Mouse (Mus musculus) cerebellum, postnatal 4 days (tissue): ENCODE measurements at regions not wholly inside any gene's neighbourhood (a gene's known extent, or its start where the extent isn't known, plus 50 kb on each side); places are given as distances from the start of the nearest gene placed in this dataset.

Experiments used
- DNase-seq, 2 experiments: peaks; one replicate each; pipeline ENCODE4 v3.0.0; 2022; ENCODE audit warnings: low spot score in 2 of 2, mixed read lengths in 1 of 2

DNA sequence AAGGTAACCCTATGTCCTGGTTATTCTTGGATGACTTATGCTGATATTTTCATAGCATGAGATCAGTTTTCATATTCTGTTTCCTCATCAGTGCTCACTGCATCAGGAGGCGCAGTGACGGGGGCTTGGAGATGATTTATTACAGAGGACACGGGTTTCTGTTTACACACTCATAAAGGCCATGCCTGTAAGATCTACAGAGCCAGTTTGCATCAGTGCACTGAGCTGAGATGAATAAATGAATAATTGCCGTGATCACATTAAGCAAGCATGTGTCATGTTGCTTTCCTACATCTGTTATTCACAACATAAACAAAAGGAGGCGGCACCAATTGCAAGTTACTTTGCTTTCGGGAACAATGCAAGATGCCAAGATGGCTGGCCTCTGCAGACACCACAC is 271.6 kb downstream of the Rnf144a start:
- no peak for DNase-seq

DNA sequence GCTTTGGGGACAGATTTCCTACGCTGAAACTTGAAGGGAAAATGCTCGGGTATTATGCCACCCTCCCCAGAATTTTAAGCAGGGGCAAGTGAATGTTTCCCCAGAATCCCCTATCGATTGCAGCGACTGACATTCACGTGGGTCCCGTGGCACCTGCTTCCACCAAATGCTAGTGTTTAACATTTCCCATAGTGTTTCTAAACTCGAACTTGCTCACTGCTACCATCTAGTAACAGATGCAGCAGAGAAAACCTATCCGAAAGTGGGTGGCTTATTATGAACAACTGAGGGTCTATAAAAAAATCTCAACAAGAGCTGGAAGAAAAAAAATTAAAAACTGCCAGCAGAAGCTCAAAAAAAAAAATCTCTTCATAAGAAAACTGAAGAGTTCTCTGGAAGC is 284.2 kb downstream of the Rnf144a start:
- no peak for DNase-seq

DNA sequence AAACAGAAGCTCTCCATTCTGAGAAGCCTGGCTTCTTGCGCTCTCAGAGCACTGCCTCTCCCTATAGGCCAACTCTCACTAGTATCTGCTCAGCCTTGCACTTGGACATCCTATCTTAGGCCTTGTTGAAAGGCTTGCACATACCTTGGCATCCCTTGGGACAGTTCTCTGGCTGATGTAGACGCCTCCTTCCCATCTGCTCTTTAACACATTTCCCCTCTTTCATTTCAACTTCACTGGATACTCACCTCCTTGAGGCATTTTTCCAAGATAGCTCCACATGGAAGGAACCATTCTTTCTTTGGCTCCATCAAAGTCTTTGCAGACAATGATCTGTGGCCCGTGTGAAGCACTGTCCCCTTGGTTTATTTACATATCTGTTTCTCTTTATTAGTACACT is 285.0 kb downstream of the Rnf144a start:
- DNase-seq, result no peak

DNA sequence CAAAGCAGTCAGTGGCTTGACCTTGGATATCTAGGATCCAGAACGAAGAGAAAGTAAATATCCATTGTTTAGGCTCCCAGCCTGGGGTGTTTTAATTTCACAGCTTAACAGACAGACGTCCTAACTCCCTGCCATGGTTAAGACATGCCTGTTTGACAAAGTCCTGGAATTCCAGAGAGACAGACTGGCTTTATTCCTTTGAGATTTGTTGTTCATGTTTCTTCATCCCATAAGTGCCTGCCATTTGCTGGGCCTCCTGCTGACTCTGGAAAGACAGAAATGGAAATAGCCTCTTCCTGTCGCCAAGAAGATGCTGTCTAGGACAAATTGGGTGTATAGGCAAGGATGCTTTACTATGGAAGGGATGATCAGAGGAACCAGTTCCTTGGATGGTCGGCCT is 285.5 kb downstream of the Rnf144a start:
- no peak for DNase-seq

DNA sequence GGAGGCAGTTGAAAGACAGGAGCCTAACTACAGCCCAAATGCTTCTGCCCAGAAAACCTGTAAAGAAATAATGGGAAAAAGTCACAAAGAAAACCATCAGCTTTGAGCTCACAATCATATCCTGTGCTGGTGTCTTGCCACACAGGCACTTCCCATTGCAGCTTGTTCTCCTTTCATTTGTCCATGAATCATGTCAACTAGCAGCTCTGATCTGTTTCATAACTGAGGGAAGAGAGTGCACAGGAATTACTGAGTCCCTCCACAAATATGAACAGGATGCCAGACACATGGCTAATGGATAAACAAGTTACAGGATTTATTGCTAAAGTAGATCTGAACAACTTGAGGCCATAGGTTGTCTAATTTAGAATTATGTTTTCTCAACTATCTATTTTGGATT is 286.2 kb downstream of the Rnf144a start:
- DNase-seq, result no peak

DNA sequence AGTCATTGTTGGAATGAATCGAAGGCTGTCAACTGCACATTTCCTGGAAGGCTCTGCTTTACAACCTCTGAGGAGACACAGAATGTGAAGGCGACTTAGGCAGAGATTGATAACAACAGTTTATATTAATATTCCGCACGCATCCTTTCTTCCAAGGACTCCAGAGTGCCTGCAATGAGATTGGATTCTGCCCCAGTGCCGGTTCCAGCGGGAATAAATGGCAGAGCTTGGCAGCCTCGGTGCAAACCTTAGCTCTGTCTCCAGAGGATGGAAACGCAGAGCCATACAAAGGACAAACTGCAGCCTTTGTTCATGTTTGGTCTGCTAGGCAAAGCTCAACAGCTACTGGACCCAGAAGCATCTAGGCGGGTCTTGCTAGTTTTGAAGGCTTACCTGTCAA is 288.8 kb downstream of the Rnf144a start:
- no peak for DNase-seq

DNA sequence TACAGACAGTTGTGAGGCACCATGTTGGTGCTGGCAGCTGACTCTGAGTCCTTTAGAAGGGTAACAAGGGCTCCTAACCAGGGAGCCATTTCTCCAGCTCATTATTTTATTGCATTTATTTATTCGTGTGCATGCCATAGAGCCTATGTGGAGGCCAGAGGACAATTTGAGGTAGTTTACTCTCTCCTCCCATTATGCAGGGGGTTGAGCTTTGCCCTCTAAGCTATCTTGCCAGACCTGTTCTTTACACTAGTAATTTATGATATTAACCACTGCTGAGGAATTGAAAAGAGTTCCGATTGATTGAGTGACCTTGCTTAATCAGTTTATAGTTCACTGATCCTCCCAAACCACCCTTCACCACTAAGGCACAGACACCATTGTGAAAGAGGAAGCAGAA is 290.8 kb downstream of the Rnf144a start:
- no peak for DNase-seq

DNA sequence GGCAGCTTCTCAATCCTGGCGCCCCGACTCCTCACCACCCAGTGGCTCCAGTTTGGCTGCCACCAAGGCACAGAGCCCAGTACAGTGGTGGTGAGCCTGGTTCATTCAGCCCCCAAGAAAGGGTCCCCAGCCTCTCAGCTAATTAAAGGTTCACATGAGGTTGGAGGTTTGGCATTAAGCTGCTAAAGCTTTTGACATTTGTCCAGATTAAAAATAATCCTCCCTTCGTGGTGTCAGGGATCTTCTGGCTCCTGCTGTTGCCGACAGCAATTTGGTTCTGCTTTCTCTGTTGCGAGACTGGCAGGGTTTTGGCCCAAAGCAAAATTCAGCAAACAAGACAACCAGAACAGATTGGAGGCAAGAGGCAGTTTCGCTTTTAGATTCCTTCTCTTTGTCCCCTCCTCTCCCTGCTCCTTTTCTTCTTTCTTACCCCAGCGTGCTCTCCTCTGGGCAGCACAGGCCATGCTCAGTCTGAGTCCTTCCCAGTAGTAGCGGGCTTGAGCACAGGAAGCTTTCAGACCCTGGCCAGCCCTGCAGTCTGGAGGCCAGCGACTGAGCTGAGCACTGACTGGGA is 299.6 kb downstream of the Rnf144a start:
- DNase-seq, result peak in 1 of 2 experiments; percentile 38

DNA sequence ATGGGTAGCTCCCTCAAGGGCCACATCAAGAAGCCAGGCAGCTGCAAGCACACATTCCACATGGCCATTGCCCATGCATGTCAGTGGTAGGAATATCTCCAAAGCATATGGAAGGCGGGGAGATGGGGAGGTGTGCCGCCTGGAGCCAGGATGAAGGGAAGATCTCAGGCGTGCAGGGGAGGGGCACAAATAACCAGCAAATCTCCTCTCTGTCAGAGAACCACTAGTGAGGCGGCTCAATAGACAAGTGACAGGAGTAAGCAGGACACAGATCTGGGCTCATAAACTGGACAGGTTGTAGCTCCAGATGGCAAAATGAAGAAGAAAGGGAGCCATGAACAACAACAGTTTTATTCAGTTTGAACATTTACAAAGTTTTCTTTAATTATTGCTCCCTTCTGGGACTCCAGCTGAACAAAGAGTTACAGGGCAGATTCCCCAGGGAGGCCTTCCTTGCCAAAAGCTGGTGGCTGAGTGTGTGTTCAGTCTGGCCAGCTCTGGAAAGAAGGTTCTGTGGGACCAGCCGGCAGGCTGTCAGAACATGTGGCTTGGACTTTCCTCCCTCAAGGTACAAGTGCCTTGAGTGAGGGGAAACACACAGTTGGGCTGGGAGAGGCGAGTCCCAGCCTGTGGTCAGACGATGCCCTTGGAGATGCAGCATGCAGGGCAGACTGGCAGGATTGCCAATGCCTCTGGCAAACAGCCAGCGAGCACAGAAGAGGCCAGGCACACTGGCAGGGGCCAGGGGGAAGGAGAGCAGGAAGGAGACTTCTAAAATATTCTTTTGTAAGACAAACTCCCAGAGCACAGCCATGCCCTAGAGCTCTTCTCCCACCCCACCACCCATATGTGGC is 302.7 kb downstream of the Rnf144a start:
- DNase-seq, result peak; percentile 58 to 87

DNA sequence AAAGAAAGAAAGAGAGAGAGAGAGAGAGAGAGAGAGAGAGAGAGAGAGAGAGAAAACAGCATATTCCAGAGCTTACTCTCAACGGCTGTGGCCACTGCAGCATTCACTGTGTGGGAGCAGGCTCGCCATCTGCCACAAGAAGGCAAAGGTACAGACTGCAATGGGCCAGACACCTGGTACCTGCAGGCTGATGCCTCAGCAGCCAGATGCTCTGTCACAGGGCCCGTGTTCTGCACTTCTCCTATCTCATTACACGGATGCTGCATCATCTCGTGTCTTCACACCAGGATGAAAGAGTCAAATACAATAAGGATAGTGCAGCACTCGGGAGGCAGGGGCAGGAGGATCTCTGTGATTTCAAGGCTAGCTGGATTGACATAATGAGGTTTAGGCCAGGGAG is 305.2 kb downstream of the Rnf144a start:
- no peak for DNase-seq

DNA sequence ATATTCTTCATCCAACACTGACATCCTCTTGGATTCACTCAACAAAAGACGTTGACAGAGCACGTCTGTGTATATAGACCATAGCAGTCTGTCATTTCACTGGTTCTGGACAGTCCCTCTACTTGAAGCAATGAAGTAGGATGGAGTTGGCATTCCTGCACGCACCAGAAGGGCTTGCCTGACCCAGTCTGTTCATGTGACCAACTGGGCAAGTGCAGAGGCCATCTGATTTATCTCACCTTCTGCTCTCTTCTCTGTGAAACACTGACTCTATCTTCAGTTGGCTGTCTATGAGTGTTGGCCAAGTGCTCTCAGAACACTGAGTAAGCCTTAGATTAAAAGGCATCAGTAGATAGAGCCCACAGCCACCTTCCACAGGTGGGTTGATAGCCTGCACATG is 310.7 kb downstream of the Rnf144a start:
- no peak for DNase-seq

DNA sequence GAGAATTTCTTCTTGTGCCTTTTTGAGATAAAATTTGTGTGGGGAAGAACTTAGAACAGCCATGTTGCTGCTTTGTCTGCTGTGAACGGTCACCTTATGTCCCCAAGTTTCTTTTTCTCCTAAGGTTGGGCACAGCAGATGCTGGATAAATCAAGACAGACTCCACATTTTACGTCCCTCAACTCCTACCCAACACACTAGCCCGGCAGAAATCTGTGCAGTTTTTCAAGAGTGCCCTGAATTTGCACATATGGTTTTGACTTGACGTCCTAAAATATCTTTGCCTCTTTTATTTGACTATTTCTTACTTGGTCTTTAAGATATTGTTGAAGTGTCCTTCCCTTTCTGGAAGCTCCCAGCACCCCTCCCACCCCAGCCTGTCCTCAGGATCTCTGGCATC is 312.7 kb downstream of the Rnf144a start:
- no peak for DNase-seq

DNA sequence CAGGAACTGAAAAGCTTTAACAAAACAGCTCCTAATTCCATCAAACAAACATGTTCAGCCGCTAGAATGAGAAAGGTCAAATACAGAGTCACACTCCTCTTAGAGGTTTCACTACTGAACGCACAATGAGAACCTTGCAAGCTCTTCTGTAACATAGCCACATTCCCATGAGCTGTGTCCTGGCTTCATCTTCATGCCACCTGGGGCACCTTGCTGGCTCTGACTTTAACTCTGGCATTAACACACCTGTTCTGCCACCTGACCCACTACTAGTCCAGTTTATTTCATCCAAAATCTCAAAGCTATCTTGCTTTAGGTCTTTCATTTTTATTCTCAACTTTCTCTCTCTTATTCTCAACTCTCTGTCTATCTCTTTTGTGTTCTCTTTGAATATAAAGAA is 314.9 kb downstream of the Rnf144a start:
- no peak for DNase-seq

DNA sequence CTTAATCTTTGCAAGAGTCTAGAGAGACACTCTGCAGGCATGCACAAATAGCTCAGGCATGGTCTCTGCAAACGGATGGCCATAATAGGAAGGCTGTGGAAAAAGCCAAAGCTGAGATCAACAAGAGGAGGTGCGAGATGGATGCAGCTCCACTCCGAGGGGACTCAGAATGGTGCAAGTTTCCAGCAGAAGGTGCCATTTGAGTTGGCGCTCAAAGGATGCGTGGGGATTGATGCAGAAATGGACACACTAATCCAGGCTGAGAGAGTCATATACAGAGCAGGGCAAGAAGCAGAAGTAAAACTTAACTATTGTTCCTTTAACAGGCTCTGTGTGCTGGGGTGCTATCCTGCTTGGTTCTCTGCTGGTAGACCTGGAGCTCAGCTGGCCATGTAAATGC is 315.9 kb downstream of the Rnf144a start:
- no peak for DNase-seq

DNA sequence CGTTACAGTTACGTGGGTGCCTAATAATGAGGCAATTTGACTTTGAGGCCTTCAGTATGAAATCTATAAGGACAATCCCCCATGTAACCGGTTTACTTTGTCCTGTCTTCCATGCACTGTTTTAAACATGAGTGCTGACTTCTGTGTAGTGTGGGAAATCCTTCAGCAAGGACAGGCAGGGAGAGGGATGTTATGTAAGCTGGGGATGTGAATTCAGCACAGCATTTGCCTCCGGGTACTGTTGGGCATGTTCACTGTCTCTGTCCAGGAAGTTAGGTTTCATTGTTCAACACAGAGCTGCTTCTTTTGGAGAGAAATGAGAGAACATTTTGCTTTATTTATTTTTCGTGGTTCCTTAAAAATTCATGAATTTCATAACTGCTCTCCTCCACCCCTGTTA is 322.7 kb downstream of the Rnf144a start:
- no peak for DNase-seq

DNA sequence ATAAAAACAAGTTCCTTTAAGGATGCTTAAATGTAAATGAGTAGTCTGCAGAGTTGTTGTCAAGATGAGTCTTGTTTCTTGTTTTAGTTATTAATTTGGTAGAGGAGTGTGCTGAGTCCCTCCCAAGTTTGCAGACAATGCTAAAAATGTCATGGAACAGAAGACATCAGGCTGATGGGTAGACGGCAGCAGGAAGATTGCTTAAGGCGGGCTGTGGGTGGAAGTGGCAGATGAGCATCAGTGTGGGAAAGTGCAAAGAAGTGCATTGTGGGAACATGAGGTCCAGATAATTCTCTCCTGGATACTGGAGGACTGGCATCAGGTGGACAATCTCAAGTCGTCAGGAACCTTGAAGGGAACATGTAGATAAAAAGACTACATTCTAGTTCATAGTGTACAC is 323.2 kb downstream of the Rnf144a start:
- DNase-seq, result no peak

DNA sequence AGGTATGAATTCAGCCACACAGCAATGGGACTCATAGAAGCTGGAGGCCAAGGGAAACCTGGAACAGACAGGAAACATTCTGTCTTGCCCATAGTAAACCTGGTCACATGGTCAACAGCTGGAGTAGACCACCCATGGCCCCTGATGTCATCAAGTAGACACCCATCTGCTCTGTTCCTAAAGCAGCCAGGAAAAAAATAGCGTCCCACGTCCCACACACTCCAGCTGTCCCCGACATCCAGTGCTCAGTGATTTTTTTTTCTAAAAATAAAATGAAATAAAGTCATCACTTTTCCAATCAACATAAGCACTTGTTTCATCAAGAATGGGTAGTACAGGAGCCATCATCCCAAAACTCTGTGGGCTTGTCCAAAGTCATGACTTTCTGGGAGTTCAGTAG is 326.7 kb downstream of the Rnf144a start:
- DNase-seq, result no peak

DNA sequence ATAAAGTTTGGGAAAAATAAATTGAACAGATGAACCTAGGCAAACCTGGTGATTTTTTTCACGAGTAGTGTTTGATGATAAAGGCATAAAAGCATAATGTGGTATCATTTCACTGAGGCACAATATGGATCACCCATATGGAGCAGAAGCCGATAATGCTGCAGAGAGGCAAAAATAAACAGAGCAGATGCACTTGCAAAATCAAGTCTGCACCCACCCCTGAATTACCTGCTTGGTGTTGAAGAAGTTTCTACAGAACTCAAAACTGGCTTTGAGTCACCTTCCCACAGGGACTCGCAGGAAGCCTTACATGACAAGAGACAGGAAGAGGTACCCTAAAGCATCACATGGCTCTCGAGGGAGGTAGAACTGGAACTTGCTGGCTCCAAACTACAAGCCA is 328.1 kb downstream of the Rnf144a start:
- DNase-seq, result no peak

DNA sequence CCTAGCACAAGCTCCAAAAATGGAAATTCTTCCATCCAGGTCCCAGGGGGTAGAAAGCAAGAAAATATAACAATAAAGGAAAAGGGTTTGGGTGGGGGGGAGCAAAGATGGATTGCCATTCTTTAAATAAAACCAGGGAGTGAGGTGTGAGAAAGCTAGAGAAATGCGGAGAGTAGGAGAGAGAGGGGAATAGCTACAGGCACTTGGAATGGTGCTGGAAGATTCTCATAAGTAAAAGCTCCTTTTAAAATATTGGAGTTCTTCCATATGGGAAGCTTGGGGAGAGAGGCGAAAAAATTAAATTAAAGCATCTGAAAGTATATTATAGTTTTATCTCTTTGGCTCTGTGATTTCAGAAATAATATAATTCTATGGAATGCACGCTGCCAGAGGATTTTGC is 328.6 kb downstream of the Rnf144a start:
- DNase-seq, result no peak

DNA sequence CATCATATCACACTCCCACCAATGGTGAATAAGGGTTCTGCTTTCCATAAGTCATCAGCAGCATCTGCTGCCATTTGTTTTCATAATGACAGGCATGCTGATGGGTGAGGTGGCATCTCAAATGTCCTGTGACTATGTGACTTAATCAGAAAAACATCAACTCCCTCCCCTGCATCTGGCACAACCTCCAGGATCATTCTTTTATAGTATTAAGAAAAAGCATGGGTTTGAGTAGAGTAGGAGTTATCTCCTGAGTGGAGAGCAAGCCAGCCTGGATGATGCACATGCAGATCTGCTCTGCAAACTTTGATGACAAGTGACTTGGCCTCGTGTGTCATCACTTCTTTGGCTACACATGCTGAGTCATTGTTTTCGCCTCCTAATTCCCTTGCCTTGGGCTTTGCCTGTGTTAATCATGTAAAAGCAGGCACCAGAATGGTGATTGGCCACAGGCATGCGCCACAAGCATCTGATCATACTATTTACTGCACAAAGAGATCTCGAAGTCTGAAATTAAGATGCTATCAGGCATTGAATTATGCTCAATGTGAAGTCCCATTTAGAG is 335.9 kb downstream of the Rnf144a start:
- no peak for DNase-seq

DNA sequence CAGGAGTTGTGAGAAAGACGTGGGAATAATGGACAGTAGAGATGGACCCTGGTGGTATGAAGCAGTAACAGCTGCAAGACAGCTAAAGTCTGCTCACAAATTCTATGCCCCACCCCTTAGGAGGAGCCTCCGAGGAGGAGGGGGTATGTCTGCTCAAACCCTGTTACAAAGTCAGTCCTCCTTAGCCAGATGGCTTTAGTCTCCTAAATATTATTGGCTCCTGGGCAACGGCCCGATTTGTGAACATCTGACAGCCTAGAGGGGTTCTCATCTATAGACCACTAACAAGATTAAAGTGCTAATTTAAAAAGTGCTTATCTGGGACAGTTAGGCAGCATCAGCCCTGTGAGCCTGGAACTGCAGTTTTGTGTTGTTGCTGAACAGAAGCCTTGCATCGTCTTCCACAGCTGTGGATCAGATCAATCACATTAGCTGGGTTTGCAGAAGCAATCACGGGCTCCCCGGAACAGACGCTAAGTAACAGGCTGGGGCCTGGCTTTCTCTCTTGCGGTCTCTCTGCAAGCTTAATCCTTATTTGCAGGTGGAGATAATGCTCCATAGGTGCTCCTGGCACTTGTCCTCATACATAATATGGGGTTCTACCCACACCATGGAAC is 339.3 kb downstream of the Rnf144a start:
- no peak for DNase-seq

DNA sequence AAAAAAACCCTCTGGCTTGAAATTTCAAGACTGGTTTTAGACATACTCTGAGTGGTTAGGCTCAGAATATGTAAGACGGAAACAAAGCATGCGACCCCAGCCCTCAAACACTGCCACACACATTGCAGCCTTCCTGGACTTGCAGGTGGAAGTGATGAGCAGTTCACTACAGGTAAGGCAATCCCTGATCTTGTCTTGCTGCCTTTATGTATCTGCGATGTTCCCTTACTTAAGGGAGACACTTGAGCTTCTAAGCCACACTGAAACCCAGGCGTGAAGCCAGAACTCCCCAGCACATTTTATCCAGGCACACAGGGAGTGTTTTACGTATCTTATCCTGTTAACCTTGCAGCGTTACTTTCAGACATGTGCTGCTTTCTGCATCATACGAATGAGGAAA is 342.9 kb downstream of the Rnf144a start:
- no peak for DNase-seq

DNA sequence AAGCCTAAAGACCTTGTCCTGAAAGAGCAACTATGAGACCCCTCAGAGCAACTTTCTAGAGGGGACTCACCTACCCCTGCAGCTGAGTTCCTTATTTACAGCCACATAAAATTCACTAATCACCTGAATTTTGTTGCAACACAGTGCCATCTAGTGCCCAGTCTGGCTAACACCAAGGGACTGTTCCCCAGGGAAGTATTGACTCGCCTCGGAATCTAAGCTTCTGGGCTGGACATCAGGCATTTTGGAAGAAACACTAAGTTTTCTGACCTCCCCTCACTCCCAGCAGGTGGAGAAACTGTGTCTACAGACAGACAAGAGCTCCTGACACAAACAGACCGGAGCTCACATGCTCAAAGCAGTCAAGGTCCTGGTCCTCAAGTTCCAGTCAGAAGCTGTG is 343.4 kb downstream of the Rnf144a start:
- peak; percentile 64 to 80 for DNase-seq
